Mouse (Mus musculus) midbrain, postnatal 0 days (tissue): ENCODE results near the gene Rimbp2. TPM values are rescaled to one million over a fixed set of nuclear protein-coding genes. Genes with fewer than 3 reads are reported as not detected.
A peak's percentile ranks its signal among the peaks of the same experiment; 100 is the strongest.
"Not testable (repeated sequence)": the region's sequence is repeated elsewhere in the genome, so short reads cannot be mapped to it uniquely, and the experiment has no call there.

Experiments
- ATAC-seq: fragments of 200-750 bp; cut with Nextera tagmentation; 2 replicates; pipeline ENCODE4 v1.8.0; 2017; ENCODE audit warnings: moderate number of reproducible peaks, mild to moderate bottlenecking, moderate TSS enrichment, moderate library complexity; ENCODE audit not compliant: low FRiP score
- DNase-seq: peaks from one replicate; pipeline ENCODE4 v3.0.0-alpha.2; 2015; ENCODE audit warnings: low spot score
- H3K27ac ChIP-seq: fragments of 300-500 bp; sonication (generic); 2 replicates; pipeline ENCODE4 v1.5.1; 2014; ENCODE audit warnings: low read depth, mild to moderate bottlenecking, low read length, mixed read lengths
- H3K27me3 ChIP-seq: fragments of 300-500 bp; sonication (generic); 2 replicates; pipeline ENCODE4 v1.6.1; 2014; ENCODE audit warnings: low read length, control low read depth, mixed read lengths; ENCODE audit not compliant: insufficient read depth
- H3K36me3 ChIP-seq: fragments of 300-500 bp; sonication (generic); 2 replicates; pipeline ENCODE4 v1.6.1; 2014; ENCODE audit warnings: low read length, control low read depth, mixed read lengths; ENCODE audit not compliant: insufficient read depth
- H3K4me1 ChIP-seq: fragments of 300-500 bp; sonication (generic); 2 replicates; pipeline ENCODE4 v1.6.1; 2014; ENCODE audit warnings: mild to moderate bottlenecking, control low read depth, antibody characterized with exemption, low read length, mixed read lengths; ENCODE audit not compliant: insufficient read depth
- H3K4me2 ChIP-seq: fragments of 300-500 bp; sonication (generic); 2 replicates; pipeline ENCODE4 v1.6.1; 2014; ENCODE audit warnings: low read depth, mild to moderate bottlenecking, low read length, mixed read lengths; ENCODE audit not compliant: poor library complexity, severe bottlenecking
- H3K4me3 ChIP-seq: fragments of 300-500 bp; sonication (generic); 2 replicates; pipeline ENCODE4 v1.5.1; 2014; ENCODE audit warnings: low read depth, mild to moderate bottlenecking, low read length, moderate library complexity
- H3K9ac ChIP-seq: fragments of 300-500 bp; sonication (generic); replicated peaks from 2 replicates; pipeline ENCODE4 v1.6.1; 2014; ENCODE audit warnings: mild to moderate bottlenecking, low read length, moderate library complexity, mixed read lengths; ENCODE audit not compliant: poor library complexity, severe bottlenecking
- H3K9me3 ChIP-seq: fragments of 300-500 bp; sonication (generic); 2 replicates; pipeline ENCODE4 v1.6.1; 2016; ENCODE audit warnings: low read length, control low read depth
- CTCF ChIP-seq: IDR thresholded peaks from 2 replicates; pipeline ENCODE4 v1.5.1; 2016; ENCODE audit warnings: antibody characterized with exemption, mild to moderate bottlenecking
- WGBS: fragments of 180-500 bp; shearing (Covaris S2); extraction: QIAGEN DNeasy Blood & Tissue Kit; methylation state at CpG from one replicate; pipeline ENCODE4 v1.1.7; 2014; 5-methylcytosine and 5-hydroxymethylcytosine counted together
- polyA plus RNA-seq: library from polyadenylated mRNA; unstranded; fragments of >200 nt; fragmentation: Nextera tagmentation; extraction: Ambion mirVana; gene quantifications from 2 replicates; pipeline ENCODE4 v1.2.1, GENCODE M21; 2015
- total RNA-seq: library from RNA; depleted of rRNA; stranded (reverse); fragments of >200 nt; gene quantifications from 2 replicates; pipeline ENCODE4 v1.2.3, GENCODE M21; 2014

Gene Rimbp2
- total and polyA plus RNA-seq, 2 experiments from 2014 or later = 6.1 to 22.7 TPM

DNA sequence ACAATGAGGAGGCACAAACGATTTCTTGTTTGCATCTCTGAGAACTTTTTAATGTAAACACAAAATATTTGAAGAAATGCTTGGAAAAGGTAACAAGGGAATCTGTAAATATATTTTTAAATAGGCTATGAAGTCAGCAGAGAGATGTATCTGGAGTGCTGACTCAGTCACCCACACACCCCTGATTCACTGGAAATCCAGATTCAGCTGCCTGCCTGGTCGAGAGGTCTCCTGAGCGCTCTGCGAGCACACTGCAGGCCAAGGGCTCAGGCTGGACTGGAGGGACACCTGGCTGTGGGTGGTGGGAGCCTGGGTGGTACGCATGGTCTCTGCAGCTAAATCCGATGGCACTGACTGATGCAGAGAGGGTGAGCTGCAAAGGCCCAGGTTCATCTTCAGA, 31.2 kb upstream of the Rimbp2 start:
- DNase-seq = no peak
- 88% methylated on average over 6 of the region's 6 CpGs for WGBS
- TF ChIP-seq CTCF = no peak
- Histone ChIP-seq H3K4me2 (no peak overlapping the region), H3K36me3 (peaks cover 15% of the 10 kb centered on the region), H3K9ac (no peak overlapping the region), H3K9me3 (no peaks in the 10 kb centered on the region), H3K4me1 (no peaks in the 10 kb centered on the region), H3K27me3 (no peaks in the 10 kb centered on the region), H3K4me3 (no peak overlapping the region), H3K27ac (no peak overlapping the region)
- ATAC-seq = no peak

GRCm38 (mm10) chr5:128981607-128982006, 28.3 kb upstream of the Rimbp2 start:
- no peaks in the 10 kb centered on the region for H3K27me3 ChIP-seq
- no peak overlapping the region for H3K27ac ChIP-seq
- DNase-seq = peak; percentile 64
- H3K9ac ChIP-seq = 0 out of 2 replicates have a peak overlapping the region, but pooled peaks have one; percentile 2
- H3K4me2 ChIP-seq = no peak overlapping the region
- no peak overlapping the region for H3K4me3 ChIP-seq
- H3K4me1 ChIP-seq = no peaks in the 10 kb centered on the region
- peaks cover 11% of the 10 kb centered on the region; the same call in 1 of the 2 replicates for H3K36me3 ChIP-seq
- WGBS = 24% methylated on average over 12 of the region's 12 CpGs
- H3K9me3 ChIP-seq = no peaks in the 10 kb centered on the region
- ATAC-seq = peak; percentile 69
- TF ChIP-seq CTCF = peak; percentile 96

GRCm38 (mm10) chr5:128980857-128981256, 27.6 kb upstream of the Rimbp2 start:
- WGBS = 74% methylated on average over 7 of the region's 7 CpGs
- Histone ChIP-seq H3K36me3 (peaks cover 5% of the 10 kb centered on the region; the same call in 1 of the 2 replicates), H3K4me3 (no peak overlapping the region), H3K4me1 (no peaks in the 10 kb centered on the region), H3K4me2 (no peak overlapping the region), H3K27ac (no peak overlapping the region), H3K9me3 (no peaks in the 10 kb centered on the region), H3K27me3 (no peaks in the 10 kb centered on the region), H3K9ac (no peak overlapping the region)
- TF ChIP-seq CTCF = no peak
- no peak for ATAC-seq
- no peak for DNase-seq

GRCm38 (mm10) chr5:128978957-128979356, 25.7 kb upstream of the Rimbp2 start:
- Histone ChIP-seq H3K4me1 (no peaks in the 10 kb centered on the region), H3K4me3 (no peak overlapping the region), H3K27me3 (no peaks in the 10 kb centered on the region), H3K4me2 (no peak overlapping the region), H3K9ac (no peak overlapping the region), H3K9me3 (no peaks in the 10 kb centered on the region), H3K27ac (no peak overlapping the region), H3K36me3 (no peaks in the 10 kb centered on the region)
- ATAC-seq (no peak), DNase-seq (no peak)
- TF ChIP-seq CTCF = peak; percentile 42; the same call in 1 of the 2 replicates
- 96% methylated on average over 7 of the region's 7 CpGs for WGBS

- H3K4me1 ChIP-seq, H3K27ac ChIP-seq, H3K9me3 ChIP-seq, H3K36me3 ChIP-seq, H3K27me3 ChIP-seq, H3K9ac ChIP-seq, H3K4me2 ChIP-seq, ATAC-seq, DNase-seq, H3K4me3 ChIP-seq: not testable (repeated sequence)
- WGBS = 68% methylated on average over 1 of the region's 1 CpGs
Observed at GRCm38 (mm10) chr5:128977466-128977865, 24.2 kb upstream of the Rimbp2 start.

GRCm38 (mm10) chr5:128976266-128976665, 23.0 kb upstream of the Rimbp2 start:
- Histone ChIP-seq H3K9ac (no peak overlapping the region), H3K4me1 (no peaks in the 10 kb centered on the region), H3K4me3 (no peak overlapping the region), H3K27ac (no peak overlapping the region), H3K4me2 (no peak overlapping the region), H3K9me3 (no peaks in the 10 kb centered on the region), H3K27me3 (no peaks in the 10 kb centered on the region), H3K36me3 (no peaks in the 10 kb centered on the region)
- peak; percentile 84 for TF ChIP-seq CTCF
- WGBS = 14% methylated on average over 4 of the region's 4 CpGs
- ATAC-seq (no peak), DNase-seq (peak; percentile 69)
